Mouse (Mus musculus): ENCODE results near the gene Fars2. TPM values are rescaled to one million over a fixed set of nuclear protein-coding genes. Genes with fewer than 3 reads are reported as not detected.

Fars2 gene
- polyA plus RNA-seq, 1 experiment from 2014 or later, result 38.1 TPM

DNA sequence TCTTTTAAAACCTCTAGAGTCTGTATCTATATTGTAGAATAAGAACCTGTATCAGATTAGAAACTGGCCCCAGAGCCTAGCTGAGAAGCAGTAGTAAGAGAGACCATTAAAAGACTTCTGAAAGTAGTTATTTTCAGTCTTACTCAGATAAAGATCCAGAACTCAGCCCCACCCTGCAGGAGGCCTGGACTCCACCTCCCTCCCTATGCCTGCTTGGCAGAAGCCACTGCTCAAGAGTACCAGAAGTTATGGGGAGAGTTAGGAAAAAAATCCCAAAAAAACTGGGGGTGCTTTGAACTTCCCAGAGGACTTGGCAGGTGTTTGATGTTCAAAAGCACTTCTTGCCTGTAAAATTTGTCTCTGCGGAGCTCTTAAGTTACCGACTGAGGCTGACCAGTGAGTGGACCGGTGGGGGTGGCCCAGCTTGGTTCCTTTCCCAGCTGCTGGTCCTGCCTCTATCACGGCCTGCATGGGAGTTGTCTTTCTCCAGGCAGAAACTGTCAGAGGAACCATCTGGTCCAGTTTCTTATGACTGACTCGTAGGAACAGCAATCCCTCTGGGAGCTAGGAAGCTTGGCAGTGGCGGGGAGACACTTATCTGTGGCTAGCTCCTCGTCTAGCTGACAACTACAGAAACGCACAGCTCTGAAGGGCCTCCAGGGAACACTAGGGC lies 411.1 kb downstream of the Fars2 start:
- Histone ChIP-seq H3K27ac (ENCODE audit: low read length) (peak overlapping the region; percentile 25; the same call in 1 of the 2 replicates), H3K4me2 (ENCODE audit: low read depth, low read length) (no peak overlapping the region), H3K9me3 (ENCODE audit: control insufficient read depth, low read length) (no peaks in the 10 kb centered on the region; the same call in 1 of the 2 replicates), H3K9ac (ENCODE audit: low read length) (no peak overlapping the region), H3K4me1 (replicated peaks; ENCODE audit: control insufficient read depth, insufficient read depth, low read length) (peaks cover 7% of the 10 kb centered on the region), H3K36me3 (ENCODE audit: control insufficient read depth, insufficient read depth, low read length) (no peaks in the 10 kb centered on the region), H3K4me3 (ENCODE audit: low read length) (no peak overlapping the region), H3K27me3 (ENCODE audit: control insufficient read depth, insufficient read depth, low read depth, low read length) (no peaks in the 10 kb centered on the region)
- WGBS, result 31% methylated on average over 8 of the region's 8 CpGs
- peak; percentile 48; the same call in 1 of the 2 replicates for ATAC-seq (ENCODE audit: low read depth)

DNA sequence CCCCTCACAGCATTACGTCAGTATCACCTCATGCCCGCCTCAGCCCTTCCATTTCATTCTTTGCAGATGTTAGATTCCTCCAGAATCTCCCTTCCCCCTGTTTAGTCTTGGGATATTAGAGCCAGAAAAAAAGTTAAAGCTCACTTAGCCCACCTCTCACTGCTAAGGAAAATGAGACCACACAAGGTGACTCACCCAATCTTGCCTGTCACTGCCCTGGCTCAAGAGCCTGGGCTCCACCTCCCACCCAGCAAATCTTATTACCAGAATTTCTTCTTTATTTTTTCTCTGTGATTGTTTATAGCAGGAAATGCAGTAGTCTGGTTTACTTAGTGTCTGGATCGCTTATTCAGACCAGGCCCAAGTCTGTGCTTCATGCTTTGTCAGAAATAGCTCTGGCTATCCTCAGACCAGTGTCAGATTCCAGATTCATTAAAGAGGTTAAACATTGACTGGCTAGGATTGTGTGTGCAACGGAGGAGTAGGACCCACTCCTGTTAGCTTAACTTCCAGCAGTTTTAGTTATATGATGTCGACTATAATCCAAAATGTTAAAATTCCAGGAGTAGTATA lies 412.3 kb downstream of the Fars2 start:
- ATAC-seq (ENCODE audit: low read depth), result peak; percentile 18; the same call in 1 of the 2 replicates
- H3K4me1 ChIP-seq (replicated peaks; ENCODE audit: control insufficient read depth, insufficient read depth, low read length), result peaks cover 7% of the 10 kb centered on the region
- 60% methylated on average over 5 of the region's 5 CpGs for WGBS

DNA sequence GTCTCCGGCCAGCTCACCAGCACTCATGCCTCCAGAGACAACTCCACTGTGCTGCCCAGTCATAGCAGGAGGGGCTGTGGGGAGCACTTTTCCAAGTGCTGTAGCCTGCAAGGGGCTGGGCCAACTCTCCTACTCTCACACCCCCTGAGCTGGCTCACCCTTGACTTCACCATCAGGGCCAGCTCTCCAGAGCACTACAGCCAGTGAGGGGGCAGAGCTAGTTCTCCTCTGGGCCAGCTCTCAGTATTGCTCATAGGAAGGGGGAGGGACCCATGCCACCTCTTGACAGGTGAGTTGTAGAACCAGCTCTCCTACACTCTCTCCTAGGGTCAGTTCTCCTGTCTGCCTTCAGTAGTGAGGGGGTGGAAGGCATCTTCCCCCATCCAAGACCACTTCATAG lies 413.6 kb downstream of the Fars2 start:
- no peak overlapping the region for H3K4me3 ChIP-seq (ENCODE audit: low read length)
- WGBS, result 88% methylated on average over 1 of the region's 1 CpGs
- H3K9ac ChIP-seq (ENCODE audit: low read length), result no peak overlapping the region
- H3K27me3 ChIP-seq (ENCODE audit: control insufficient read depth, insufficient read depth, low read depth, low read length), result no peaks in the 10 kb centered on the region
- H3K27ac ChIP-seq (ENCODE audit: low read length), result no peak overlapping the region
- ATAC-seq (ENCODE audit: low read depth), result peak; percentile 75
- peaks cover 7% of the 10 kb centered on the region for H3K4me1 ChIP-seq (replicated peaks; ENCODE audit: control insufficient read depth, insufficient read depth, low read length)
- no peaks in the 10 kb centered on the region; the same call in 1 of the 2 replicates for H3K9me3 ChIP-seq (ENCODE audit: control insufficient read depth, low read length)
- H3K36me3 ChIP-seq (ENCODE audit: control insufficient read depth, insufficient read depth, low read length), result no peaks in the 10 kb centered on the region
- no peak overlapping the region for H3K4me2 ChIP-seq (ENCODE audit: low read depth, low read length)

More for the DNA sequence above, 412.3 kb downstream of the Fars2 start:
- Histone ChIP-seq H3K36me3 (ENCODE audit: control insufficient read depth, insufficient read depth, low read length) (no peaks in the 10 kb centered on the region), H3K9ac (ENCODE audit: low read length) (no peak overlapping the region), H3K27me3 (ENCODE audit: control insufficient read depth, insufficient read depth, low read depth, low read length) (no peaks in the 10 kb centered on the region), H3K4me3 (ENCODE audit: low read length) (no peak overlapping the region), H3K4me2 (ENCODE audit: low read depth, low read length) (no peak overlapping the region), H3K27ac (ENCODE audit: low read length) (no peak overlapping the region), H3K9me3 (ENCODE audit: control insufficient read depth, low read length) (no peaks in the 10 kb centered on the region; the same call in 1 of the 2 replicates)

DNA sequence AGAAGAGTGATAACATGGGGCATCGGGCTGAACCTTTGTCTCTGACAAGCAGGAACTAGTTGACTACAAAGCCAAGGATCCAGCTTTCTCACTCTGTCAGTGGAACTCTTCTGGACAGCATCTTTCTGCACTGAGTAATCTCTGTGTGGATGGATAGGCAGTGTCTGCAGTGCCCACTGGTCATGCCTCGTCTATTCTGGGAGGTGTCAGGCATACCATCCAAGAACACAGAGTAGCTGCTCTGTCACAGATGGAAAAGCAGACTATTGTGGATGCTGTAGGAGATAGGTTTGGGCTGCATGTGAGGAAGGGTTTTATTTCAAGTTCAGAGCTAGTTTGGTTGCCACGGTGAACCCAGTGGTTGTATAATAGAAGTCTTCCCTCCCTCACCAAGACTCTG lies 414.7 kb downstream of the Fars2 start:
- Histone ChIP-seq H3K4me1 (replicated peaks; ENCODE audit: control insufficient read depth, insufficient read depth, low read length) (peaks cover 7% of the 10 kb centered on the region), H3K36me3 (ENCODE audit: control insufficient read depth, insufficient read depth, low read length) (no peaks in the 10 kb centered on the region), H3K4me2 (ENCODE audit: low read depth, low read length) (no peak overlapping the region), H3K4me3 (ENCODE audit: low read length) (no peak overlapping the region), H3K9ac (ENCODE audit: low read length) (no peak overlapping the region), H3K9me3 (ENCODE audit: control insufficient read depth, low read length) (no peaks in the 10 kb centered on the region; the same call in 1 of the 2 replicates), H3K27ac (ENCODE audit: low read length) (no peak overlapping the region), H3K27me3 (ENCODE audit: control insufficient read depth, insufficient read depth, low read depth, low read length) (no peaks in the 10 kb centered on the region)
- no peak for ATAC-seq (ENCODE audit: low read depth)
- 72% methylated on average over 3 of the region's 3 CpGs for WGBS

DNA sequence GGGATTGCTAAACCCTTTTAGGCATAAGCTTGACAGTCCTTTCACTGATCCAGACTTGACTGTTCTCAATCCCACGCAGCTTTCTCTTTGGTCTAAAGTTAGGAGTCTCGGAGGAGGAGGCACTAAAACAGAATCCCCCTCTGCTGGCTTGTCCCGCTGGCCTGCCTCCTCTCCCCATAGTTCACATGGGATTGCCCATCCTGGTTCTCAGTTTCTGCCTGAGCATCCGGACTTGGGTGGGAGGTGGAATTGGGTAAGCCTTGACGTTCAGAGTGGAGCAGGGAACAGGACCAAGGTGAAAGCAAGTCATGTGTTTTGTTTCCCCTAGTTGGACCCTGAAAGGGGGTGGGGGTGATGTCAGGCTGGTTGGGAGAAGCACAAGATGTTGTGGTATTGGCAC lies 415.9 kb downstream of the Fars2 start:
- Histone ChIP-seq H3K4me1 (replicated peaks; ENCODE audit: control insufficient read depth, insufficient read depth, low read length) (peaks cover 7% of the 10 kb centered on the region), H3K27me3 (ENCODE audit: control insufficient read depth, insufficient read depth, low read depth, low read length) (no peaks in the 10 kb centered on the region), H3K4me3 (ENCODE audit: low read length) (no peak overlapping the region), H3K4me2 (ENCODE audit: low read depth, low read length) (no peak overlapping the region), H3K36me3 (ENCODE audit: control insufficient read depth, insufficient read depth, low read length) (no peaks in the 10 kb centered on the region), H3K27ac (ENCODE audit: low read length) (no peak overlapping the region), H3K9ac (ENCODE audit: low read length) (no peak overlapping the region), H3K9me3 (ENCODE audit: control insufficient read depth, low read length) (no peaks in the 10 kb centered on the region; the same call in 1 of the 2 replicates)
- 90% methylated on average over 5 of the region's 5 CpGs for WGBS
- ATAC-seq (ENCODE audit: low read depth), result no peak

DNA sequence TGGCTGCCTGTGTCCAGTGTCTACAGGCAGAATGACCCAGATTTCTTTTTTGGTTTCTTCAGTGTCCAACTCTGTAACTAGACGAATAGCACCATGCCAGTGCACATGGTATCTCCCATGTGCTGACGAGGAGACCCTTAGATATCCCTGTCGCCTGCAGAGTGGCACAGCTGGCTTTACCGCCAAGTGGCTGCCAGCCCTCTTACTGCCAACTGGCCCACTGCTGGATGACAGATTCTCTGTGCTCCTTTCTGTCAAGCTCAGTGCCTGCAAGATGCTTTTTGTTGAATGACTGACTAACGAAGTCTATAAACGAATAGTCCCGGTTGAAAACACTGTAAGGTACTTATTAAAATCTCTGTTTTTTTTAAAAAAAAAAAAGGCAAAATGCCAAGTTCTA lies 416.3 kb downstream of the Fars2 start:
- Histone ChIP-seq H3K27me3 (ENCODE audit: control insufficient read depth, insufficient read depth, low read depth, low read length) (no peaks in the 10 kb centered on the region), H3K9me3 (ENCODE audit: control insufficient read depth, low read length) (no peaks in the 10 kb centered on the region; the same call in 1 of the 2 replicates), H3K27ac (ENCODE audit: low read length) (no peak overlapping the region), H3K9ac (ENCODE audit: low read length) (no peak overlapping the region), H3K4me1 (replicated peaks; ENCODE audit: control insufficient read depth, insufficient read depth, low read length) (peaks cover 3% of the 10 kb centered on the region), H3K36me3 (ENCODE audit: control insufficient read depth, insufficient read depth, low read length) (no peaks in the 10 kb centered on the region), H3K4me3 (ENCODE audit: low read length) (no peak overlapping the region), H3K4me2 (ENCODE audit: low read depth, low read length) (no peak overlapping the region)
- WGBS, result 68% methylated on average over 7 of the region's 7 CpGs
- no peak for ATAC-seq (ENCODE audit: low read depth)

DNA sequence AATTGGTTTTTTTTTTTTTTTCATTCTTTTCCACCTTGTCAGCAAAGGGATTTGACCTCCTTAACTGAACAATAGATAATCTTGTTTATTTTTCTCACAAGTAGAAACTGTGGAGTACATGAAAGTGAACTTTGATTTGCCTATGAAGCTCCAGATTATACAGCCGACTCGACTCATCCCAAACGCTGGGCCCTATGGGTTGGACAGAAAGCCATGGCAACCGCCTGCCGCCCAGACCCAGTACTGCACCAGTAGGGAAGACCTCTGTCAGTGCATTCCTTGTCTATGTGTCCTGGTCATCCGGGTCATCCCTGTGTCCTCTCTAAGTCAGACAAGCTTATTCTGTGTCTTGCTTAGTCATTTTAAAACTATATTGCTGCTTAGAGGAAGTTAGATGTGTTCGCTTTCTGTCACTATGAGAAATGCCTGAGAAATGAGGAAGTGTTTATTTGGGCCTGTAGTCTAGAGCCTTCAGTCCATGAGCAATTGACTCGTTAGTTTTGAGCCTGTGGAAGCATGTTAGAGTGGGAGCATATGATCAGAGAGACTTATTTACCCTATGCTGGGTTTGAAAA lies 416.8 kb downstream of the Fars2 start:
- 64% methylated on average over 8 of the region's 8 CpGs for WGBS
- H3K4me2 ChIP-seq (ENCODE audit: low read depth, low read length), result no peak overlapping the region
- no peak for ATAC-seq (ENCODE audit: low read depth)

DNA sequence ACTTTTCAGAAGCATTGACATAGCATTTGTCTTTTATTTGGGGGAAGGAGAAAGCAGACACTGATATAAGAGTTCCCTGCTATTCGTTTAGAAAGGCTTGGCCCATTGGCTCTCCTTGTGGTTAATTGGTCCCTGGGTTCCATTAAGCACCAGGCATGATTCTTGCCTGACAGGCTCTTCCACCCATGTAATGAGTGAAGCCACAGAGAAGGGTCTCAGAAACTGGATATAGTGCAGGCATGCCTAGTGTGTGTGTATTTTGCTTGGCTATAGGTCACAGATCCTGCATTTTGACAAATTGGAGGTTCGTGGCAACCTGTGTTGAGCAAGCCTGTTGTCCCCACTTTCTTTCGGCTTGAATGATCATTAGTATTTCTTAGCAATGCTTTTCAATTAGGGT lies 420.4 kb downstream of the Fars2 start:
- no peak overlapping the region for H3K9ac ChIP-seq (ENCODE audit: low read length)
- H3K4me1 ChIP-seq (replicated peaks; ENCODE audit: control insufficient read depth, insufficient read depth, low read length), result no peaks in the 10 kb centered on the region
- no peak overlapping the region for H3K27ac ChIP-seq (ENCODE audit: low read length)
- no peak for ATAC-seq (ENCODE audit: low read depth)
- H3K4me2 ChIP-seq (ENCODE audit: low read depth, low read length), result no peak overlapping the region
- no peaks in the 10 kb centered on the region for H3K36me3 ChIP-seq (ENCODE audit: control insufficient read depth, insufficient read depth, low read length)
- no peaks in the 10 kb centered on the region for H3K9me3 ChIP-seq (ENCODE audit: control insufficient read depth, low read length)
- H3K4me3 ChIP-seq (ENCODE audit: low read length), result no peak overlapping the region
- no peaks in the 10 kb centered on the region for H3K27me3 ChIP-seq (ENCODE audit: control insufficient read depth, insufficient read depth, low read depth, low read length)
- 61% methylated on average over 3 of the region's 3 CpGs for WGBS

More for the DNA sequence above, 416.8 kb downstream of the Fars2 start:
- no peak overlapping the region for H3K4me3 ChIP-seq (ENCODE audit: low read length)
- no peaks in the 10 kb centered on the region for H3K9me3 ChIP-seq (ENCODE audit: control insufficient read depth, low read length)
- H3K4me1 ChIP-seq (replicated peaks; ENCODE audit: control insufficient read depth, insufficient read depth, low read length), result peaks cover 3% of the 10 kb centered on the region
- H3K36me3 ChIP-seq (ENCODE audit: control insufficient read depth, insufficient read depth, low read length), result no peaks in the 10 kb centered on the region
- H3K27me3 ChIP-seq (ENCODE audit: control insufficient read depth, insufficient read depth, low read depth, low read length), result no peaks in the 10 kb centered on the region
- no peak overlapping the region for H3K27ac ChIP-seq (ENCODE audit: low read length)
- no peak overlapping the region for H3K9ac ChIP-seq (ENCODE audit: low read length)

DNA sequence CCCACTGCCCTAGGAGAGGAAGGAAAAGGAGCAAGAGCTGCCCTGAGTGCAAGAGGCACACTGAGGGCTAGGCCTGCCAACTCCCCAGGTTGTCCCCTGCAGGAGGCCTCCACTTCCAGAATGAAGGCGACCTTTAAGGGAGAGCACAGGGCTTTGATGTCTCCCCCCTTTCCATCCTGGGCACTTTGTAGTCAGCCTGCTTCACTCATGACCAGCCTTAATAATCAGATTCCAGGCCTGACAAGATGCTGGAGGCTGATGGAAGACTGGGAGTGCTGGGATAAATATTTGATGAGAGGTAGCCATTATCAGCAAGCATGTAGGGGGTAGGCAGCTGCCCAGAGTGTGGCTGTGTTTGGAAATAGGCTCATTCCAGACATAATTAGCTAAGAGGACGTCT lies 421.2 kb downstream of the Fars2 start:
- no peaks in the 10 kb centered on the region for H3K9me3 ChIP-seq (ENCODE audit: control insufficient read depth, low read length)
- no peak overlapping the region for H3K4me2 ChIP-seq (ENCODE audit: low read depth, low read length)
- H3K4me1 ChIP-seq (replicated peaks; ENCODE audit: control insufficient read depth, insufficient read depth, low read length), result no peaks in the 10 kb centered on the region
- no peak overlapping the region for H3K27ac ChIP-seq (ENCODE audit: low read length)
- WGBS, result 61% methylated on average over 2 of the region's 2 CpGs
- no peak for ATAC-seq (ENCODE audit: low read depth)
- no peak overlapping the region for H3K9ac ChIP-seq (ENCODE audit: low read length)
- no peaks in the 10 kb centered on the region for H3K27me3 ChIP-seq (ENCODE audit: control insufficient read depth, insufficient read depth, low read depth, low read length)
- H3K4me3 ChIP-seq (ENCODE audit: low read length), result no peak overlapping the region
- H3K36me3 ChIP-seq (ENCODE audit: control insufficient read depth, insufficient read depth, low read length), result no peaks in the 10 kb centered on the region
